Mouse (Mus musculus) small intestine, adult 2 months (tissue): ENCODE results near the gene Tiam2.

Experiments used
- CTCF ChIP-seq: fragments of 200-500 bp; IDR thresholded peaks from 2 replicates; pipeline ENCODE4 v1.5.1; 2012; ENCODE audit warnings: low read depth, mild to moderate bottlenecking, control low read depth, inconsistent platforms, low read length, moderate library complexity, mixed read lengths; ENCODE audit not compliant: insufficient replicate concordance, insufficient read length; ENCODE audit errors: extremely low read depth
- POLR2A ChIP-seq: fragments of 200-500 bp; IDR thresholded peaks from 2 replicates; pipeline ENCODE4 v1.6.1; 2012; ENCODE audit warnings: low read depth, mild to moderate bottlenecking, control low read depth, inconsistent platforms, low read length, moderate library complexity

DNA sequence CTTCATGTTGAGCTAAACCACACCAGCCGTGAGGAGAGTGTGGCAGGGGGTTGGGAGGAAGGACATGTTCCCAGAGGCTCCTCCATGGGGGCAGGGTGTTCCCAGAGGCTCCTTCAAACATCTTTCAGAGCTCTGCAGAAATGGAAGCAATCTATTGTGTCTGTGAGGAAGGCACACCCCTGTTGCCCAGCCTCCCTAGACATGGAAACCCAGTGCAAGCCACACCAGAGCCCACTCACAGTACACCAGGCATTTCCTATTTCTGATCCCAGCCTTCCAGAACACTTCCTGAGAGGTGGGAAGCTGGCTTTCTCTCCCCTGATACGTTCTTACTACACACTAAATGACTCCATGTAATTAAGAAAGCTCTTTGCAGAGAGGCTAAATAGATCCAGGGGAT is 20.4 kb upstream of the Tiam2 start:
- TF ChIP-seq POLR2A (no peak), CTCF (no peak)
